Mouse (Mus musculus) hindbrain, embryonic 13.5 days (tissue): ENCODE measurements around the gene Psme2b. TPM values are rescaled to one million over a fixed set of nuclear protein-coding genes. Genes with fewer than 3 reads are reported as not detected.

ENCODE experiments used
- polyA plus RNA-seq: library from polyadenylated mRNA; unstranded; fragments of >200 nt; fragmentation: Nextera tagmentation; extraction: Ambion mirVana; gene quantifications from 2 replicates; pipeline ENCODE4 v1.2.1, GENCODE M21; 2015

Psme2b gene
- polyA plus RNA-seq, 1 experiment from 2014 or later = 1.9 TPM

Other genes starting within 250 kb of the Psme2b start
- gene Rack1, start 145.9 kb downstream of the Psme2b start, polyA plus RNA-seq = 444 and 448 TPM in 2 replicates
- gene Trim41, start 128.8 kb downstream of the Psme2b start, polyA plus RNA-seq = 7.5 TPM in 2 replicates
- gene Trim7, start 120.0 kb downstream of the Psme2b start, polyA plus RNA-seq = 1.0 and 2.8 TPM in 2 replicates
- 2.8 and 4.4 TPM in 2 replicates for gene Gm12184, start 119.5 kb downstream of the Psme2b start, polyA plus RNA-seq
- 2.7 and 2.8 TPM in 2 replicates for gene Irgm1, start 74.5 kb downstream of the Psme2b start, polyA plus RNA-seq
- 0.13 and 0.16 TPM in 2 replicates for gene Gm5431, start 44.0 kb downstream of the Psme2b start, polyA plus RNA-seq
- not detected in 2 replicates for gene Olfr56, start 32.7 kb upstream of the Psme2b start, polyA plus RNA-seq
- gene 9930111J21Rik1, start 33.2 kb upstream of the Psme2b start, polyA plus RNA-seq = 0.16 and 0.31 TPM in 2 replicates
- gene Gm12185, start 46.0 kb upstream of the Psme2b start, polyA plus RNA-seq = not detected in 2 replicates
- 0.08 TPM in 1 of 2 replicates, not detected in the other for gene Tgtp1, start 48.0 kb upstream of the Psme2b start, polyA plus RNA-seq
- gene 9930111J21Rik2, start 105.1 kb upstream of the Psme2b start, polyA plus RNA-seq = 0.25 and 0.28 TPM in 2 replicates
- not detected in 2 replicates for gene Tgtp2, start 118.0 kb upstream of the Psme2b start, polyA plus RNA-seq
- 0.66 and 0.98 TPM in 2 replicates for gene Ifi47, start 130.4 kb upstream of the Psme2b start, polyA plus RNA-seq
- gene Olfr1396, start 168.7 kb upstream of the Psme2b start, polyA plus RNA-seq = not detected in 2 replicates
- not detected in 2 replicates for gene Olfr1395, start 196.1 kb upstream of the Psme2b start, polyA plus RNA-seq
- not detected in 2 replicates for gene Olfr1394, start 208.2 kb upstream of the Psme2b start, polyA plus RNA-seq
- gene Btnl9, start 241.0 kb upstream of the Psme2b start, polyA plus RNA-seq = 0.05 and 0.10 TPM in 2 replicates